Mouse (Mus musculus) heart, embryonic 10.5 days (tissue): ENCODE data around the gene Srsf11. TPM values are rescaled to one million over a fixed set of nuclear protein-coding genes. Genes with fewer than 3 reads are reported as not detected.

Experiments
- DNase-seq: peaks from one replicate; pipeline ENCODE4 v3.0.0-alpha.2; 2017; ENCODE audit warnings: low spot score
- H3K27ac ChIP-seq: fragments of 300-500 bp; sonication (generic); 2 replicates; pipeline ENCODE4 v1.5.1; 2016; ENCODE audit warnings: mild to moderate bottlenecking
- H3K27me3 ChIP-seq: fragments of 300-500 bp; sonication (generic); 2 replicates; pipeline ENCODE4 v1.6.1; 2016; ENCODE audit warnings: mild to moderate bottlenecking; ENCODE audit not compliant: poor library complexity, insufficient read depth, severe bottlenecking
- H3K36me3 ChIP-seq: fragments of 300-500 bp; sonication (generic); 2 replicates; pipeline ENCODE4 v1.6.1; 2016; ENCODE audit warnings: mild to moderate bottlenecking, moderate library complexity
- H3K4me1 ChIP-seq: fragments of 300-500 bp; sonication (generic); 2 replicates; pipeline ENCODE4 v1.6.1; 2016; ENCODE audit warnings: mild to moderate bottlenecking
- H3K4me3 ChIP-seq: fragments of 300-500 bp; sonication (generic); 2 replicates; pipeline ENCODE4 v1.5.1; 2016; ENCODE audit warnings: mild to moderate bottlenecking, moderate library complexity
- H3K9me3 ChIP-seq: fragments of 300-500 bp; sonication (generic); 2 replicates; pipeline ENCODE4 v1.6.1; 2016; ENCODE audit warnings: mild to moderate bottlenecking, moderate library complexity
- WGBS: fragments of 180-500 bp; shearing (Covaris S2); methylation state at CpG from one replicate; pipeline ENCODE4 v1.1.7; 2016; 5-methylcytosine and 5-hydroxymethylcytosine counted together
- polyA plus RNA-seq: library from polyadenylated mRNA; unstranded; fragments of >200 nt; fragmentation: Nextera tagmentation; extraction: Ambion mirVana; gene quantifications from 2 replicates; pipeline ENCODE4 v1.2.1, GENCODE M21; 2016

Srsf11 gene
- polyA plus RNA-seq = 182 and 222 TPM in 2 replicates

DNA sequence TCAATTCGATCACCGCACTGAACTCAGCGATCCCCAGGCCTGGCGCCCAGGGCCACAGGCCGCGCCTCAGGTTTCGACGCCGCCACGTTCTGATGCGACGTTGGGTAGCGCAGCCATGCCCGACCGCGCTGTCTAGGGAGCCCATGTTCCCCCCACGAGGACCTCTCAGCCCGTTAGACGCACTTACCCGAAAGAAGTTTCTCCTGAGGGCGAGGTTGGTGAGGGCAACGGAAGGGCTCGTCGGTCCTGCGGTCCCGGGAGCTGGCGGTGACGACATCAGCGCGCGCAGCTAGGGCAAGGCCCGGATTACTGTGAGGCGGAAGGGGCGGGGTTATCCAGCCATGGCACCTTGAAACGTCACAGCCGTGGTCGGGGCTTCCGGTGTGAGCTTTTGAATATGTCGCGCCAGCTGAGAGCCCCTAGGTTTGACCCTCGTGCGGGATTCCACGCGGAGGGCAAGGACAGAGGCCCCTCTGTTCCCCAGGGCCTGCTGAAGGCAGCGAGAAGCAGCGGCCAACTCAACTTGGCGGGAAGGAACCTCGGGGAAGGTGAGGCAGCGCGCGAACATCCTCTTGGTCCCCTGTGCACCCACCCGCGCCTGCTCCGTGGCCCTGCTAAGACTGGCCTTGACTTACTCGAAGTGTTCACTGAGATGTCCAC is at the start of gene Srsf11, which contains the start of gene Lrrc40:
Gene Srsf11 (minus strand): TSS at position 311 of the 660 bp plus-strand sequence.
Gene Lrrc40 (plus strand): TSS at position 334 of the 660 bp plus-strand sequence.
- Histone ChIP-seq H3K9me3 (no peaks in the 10 kb centered on the region), H3K4me1 (peaks cover 19% of the 10 kb centered on the region; the same call in 1 of the 2 replicates), H3K36me3 (peaks cover 3% of the 10 kb centered on the region; the same call in 1 of the 2 replicates), H3K4me3 (peak within 1 kb of the TSS; percentile 96), H3K27ac (peak within 1 kb of the TSS; percentile 98), H3K27me3 (no peaks in the 10 kb centered on the region)
- under 1% methylated on average over 55 of the region's 55 CpGs for WGBS
- DNase-seq = peak; percentile 96

DNA sequence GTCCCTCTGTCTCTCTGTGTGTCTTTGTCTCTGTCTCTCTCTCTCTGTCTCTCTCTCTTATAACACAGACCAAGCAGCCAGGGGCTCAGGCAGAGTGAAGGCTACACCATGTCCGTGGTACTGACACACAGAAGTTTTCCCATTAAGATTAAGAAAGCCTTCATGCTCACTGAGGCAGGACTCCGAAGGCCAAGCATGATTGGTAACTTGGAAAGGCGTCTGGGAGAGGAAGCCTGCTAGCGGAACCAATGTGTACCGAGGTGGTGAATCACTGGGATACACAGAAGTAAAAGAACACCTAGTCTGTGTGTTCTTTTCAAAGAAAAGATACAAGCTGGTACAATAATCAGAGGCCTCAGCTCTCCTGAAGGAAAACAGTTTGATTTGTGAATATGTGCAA is 41.4 kb upstream of the Srsf11 start:
- no peak overlapping the region for H3K27ac ChIP-seq
- no peaks in the 10 kb centered on the region for H3K27me3 ChIP-seq
- H3K4me3 ChIP-seq = no peak overlapping the region
- no peaks in the 10 kb centered on the region for H3K4me1 ChIP-seq
- H3K36me3 ChIP-seq = no peaks in the 10 kb centered on the region
- no peaks in the 10 kb centered on the region for H3K9me3 ChIP-seq
- DNase-seq = no peak
- 72% methylated on average over 5 of the region's 5 CpGs for WGBS

DNA sequence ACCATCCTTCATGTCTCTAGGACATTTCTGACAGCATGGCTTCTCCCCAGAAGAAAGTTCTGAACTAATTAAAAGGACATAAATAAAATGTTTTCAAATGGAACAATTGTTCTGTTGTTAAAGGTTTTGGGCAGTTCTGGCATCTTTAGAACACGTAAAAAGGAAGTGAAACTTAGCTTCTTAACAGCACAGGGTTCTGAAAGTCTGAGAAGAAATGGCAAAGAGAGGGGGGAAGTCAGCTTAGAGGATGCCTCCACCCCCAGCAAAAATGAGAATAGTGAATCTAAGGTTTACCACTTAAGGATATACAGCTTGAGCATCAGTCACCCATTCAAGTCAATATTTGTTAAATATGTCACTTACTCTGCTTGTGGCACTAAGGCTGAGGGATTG is 40.9 kb upstream of the Srsf11 start:
- H3K4me1 ChIP-seq = no peaks in the 10 kb centered on the region
- DNase-seq = no peak
- WGBS = 45% methylated on average over 1 of the region's 1 CpGs
- H3K9me3 ChIP-seq = no peaks in the 10 kb centered on the region
- H3K27me3 ChIP-seq = no peaks in the 10 kb centered on the region
- H3K36me3 ChIP-seq = no peaks in the 10 kb centered on the region
- H3K4me3 ChIP-seq = no peak overlapping the region
- H3K27ac ChIP-seq = no peak overlapping the region

DNA sequence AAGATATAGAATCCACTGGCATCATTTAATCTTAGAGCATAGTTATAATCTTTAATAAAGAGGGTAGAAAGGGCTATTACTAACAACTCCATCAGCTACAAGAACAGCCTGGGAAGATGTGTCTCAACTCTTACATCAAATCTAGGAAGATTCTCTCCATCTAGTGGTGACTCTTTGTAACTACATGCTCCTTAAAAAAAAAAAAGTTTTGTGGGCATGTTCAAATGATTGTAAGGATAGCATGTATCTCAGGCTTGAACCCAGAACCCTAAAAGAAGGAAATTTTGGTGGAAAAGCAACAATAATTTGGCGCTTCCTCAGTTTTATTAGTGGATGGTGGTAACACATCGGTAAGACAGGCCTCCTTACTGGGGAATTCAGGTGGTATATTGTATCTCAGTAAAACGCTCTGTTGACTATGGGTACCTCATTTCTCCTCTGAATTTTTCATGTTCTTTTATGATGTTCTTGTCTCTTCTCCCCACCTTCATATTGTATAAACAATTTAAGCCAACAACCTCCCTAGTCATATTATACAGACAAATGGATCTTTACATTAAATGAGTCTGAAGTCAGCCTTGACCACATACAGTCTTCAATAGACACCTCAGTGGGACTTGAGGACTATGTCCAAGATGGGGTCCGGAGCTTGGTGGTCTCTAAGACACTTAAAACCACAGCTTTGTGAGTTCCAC is 40.4 kb upstream of the Srsf11 start:
- H3K27me3 ChIP-seq = no peaks in the 10 kb centered on the region
- H3K27ac ChIP-seq = no peak overlapping the region
- 40% methylated on average over 4 of the region's 4 CpGs for WGBS
- H3K4me1 ChIP-seq = no peaks in the 10 kb centered on the region
- H3K4me3 ChIP-seq = no peak overlapping the region
- no peak for DNase-seq
- no peaks in the 10 kb centered on the region for H3K36me3 ChIP-seq
- no peaks in the 10 kb centered on the region for H3K9me3 ChIP-seq

DNA sequence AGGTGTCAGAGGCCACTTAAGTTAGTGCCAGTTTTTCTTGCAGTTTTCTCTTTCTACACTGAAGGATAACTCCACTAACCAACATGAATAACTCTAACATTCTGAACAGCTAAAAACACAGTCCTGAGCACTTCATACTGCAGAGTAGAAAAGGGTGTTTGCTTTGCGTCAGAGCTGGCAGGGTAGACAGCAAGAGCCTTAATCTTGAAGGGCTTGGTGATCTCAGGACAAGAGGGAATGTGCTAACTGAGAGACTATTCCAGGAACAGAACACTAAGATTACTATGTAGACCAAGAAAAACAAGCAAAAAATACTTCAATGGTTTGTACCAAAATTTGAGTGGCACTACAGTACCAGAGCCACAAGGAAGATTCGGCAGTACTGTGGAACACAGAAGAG is 38.6 kb upstream of the Srsf11 start:
- Histone ChIP-seq H3K27ac (no peak overlapping the region), H3K4me3 (no peak overlapping the region), H3K27me3 (no peaks in the 10 kb centered on the region), H3K36me3 (no peaks in the 10 kb centered on the region), H3K4me1 (no peaks in the 10 kb centered on the region), H3K9me3 (no peaks in the 10 kb centered on the region)
- 70% methylated on average over 2 of the region's 2 CpGs for WGBS
- DNase-seq = no peak

DNA sequence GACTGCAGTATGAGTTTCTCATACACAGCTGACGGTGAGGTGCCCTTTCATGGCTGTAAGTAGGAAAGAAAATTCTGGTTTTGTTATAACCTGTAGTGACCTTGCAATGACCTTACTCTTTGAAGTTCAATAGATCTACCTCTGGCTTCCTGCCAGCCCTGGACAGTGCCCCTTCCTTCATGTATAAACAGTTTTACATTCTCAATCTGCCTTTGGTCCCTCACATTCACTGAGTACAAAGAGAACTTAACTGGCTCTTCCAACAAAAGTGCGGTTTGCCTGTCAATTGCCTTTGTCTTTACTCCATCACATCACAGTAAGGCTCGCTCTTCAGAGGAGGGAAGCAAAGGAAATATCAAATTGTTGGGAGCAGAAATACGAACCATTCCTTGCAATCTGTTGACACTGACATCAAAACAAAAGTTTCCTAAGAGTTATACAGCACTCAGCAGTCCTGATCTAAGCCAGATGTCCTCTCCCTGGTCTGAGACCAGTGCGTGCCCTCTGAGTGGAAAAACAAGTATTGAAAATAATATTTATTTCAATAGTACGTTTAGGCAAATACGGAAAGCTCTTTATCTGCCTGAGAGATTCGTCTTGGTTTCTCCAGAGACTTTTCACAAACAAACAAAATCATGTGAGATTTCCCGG is 32.3 kb upstream of the Srsf11 start:
- no peak overlapping the region for H3K27ac ChIP-seq
- H3K9me3 ChIP-seq = no peaks in the 10 kb centered on the region
- 74% methylated on average over 9 of the region's 9 CpGs for WGBS
- H3K27me3 ChIP-seq = no peaks in the 10 kb centered on the region
- peaks cover 16% of the 10 kb centered on the region; the same call in 1 of the 2 replicates for H3K36me3 ChIP-seq
- no peaks in the 10 kb centered on the region for H3K4me1 ChIP-seq
- no peak for DNase-seq
- no peak overlapping the region for H3K4me3 ChIP-seq

DNA sequence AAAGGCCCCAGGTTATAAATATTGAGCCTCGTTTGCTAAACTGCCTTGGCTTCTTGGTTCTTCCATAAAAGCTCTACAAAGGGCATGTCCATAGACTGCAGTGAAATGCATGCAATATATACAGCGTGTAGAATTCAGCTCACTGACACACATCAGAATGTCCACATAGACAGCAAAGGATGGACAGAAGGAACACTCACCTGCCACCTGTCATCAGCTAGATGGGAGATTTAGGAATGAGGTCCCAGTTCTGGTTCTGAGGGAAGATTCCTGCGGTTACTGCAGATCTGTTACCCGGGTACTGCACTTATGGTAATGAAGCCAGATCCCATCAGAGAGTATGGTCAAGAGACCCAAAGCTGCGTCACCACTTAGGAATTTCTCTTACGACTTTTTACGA is 31.5 kb upstream of the Srsf11 start:
- Histone ChIP-seq H3K4me3 (no peak overlapping the region), H3K9me3 (no peaks in the 10 kb centered on the region), H3K36me3 (peaks cover 16% of the 10 kb centered on the region; the same call in 1 of the 2 replicates), H3K27ac (no peak overlapping the region), H3K4me1 (no peaks in the 10 kb centered on the region), H3K27me3 (no peaks in the 10 kb centered on the region)
- 86% methylated on average over 7 of the region's 7 CpGs for WGBS
- DNase-seq = no peak

DNA sequence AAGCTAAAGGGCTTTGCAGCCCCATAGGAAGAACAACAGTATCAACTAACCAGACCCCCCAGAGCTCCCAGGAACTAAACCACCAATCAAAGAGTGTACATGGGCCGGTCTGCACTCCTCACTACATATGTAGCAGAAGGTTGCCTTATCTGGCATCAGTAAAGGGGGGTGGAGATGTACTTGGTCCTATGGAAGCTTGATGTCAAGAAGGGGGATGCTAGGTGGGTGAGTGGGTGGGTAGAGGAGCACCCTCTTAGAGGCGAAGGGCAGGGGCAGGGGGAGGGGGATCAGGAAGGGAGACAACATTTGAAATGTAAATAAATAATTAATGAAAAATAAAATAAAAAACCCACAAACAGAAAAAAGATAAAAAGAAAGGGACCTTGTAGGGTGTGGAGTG is 28.8 kb upstream of the Srsf11 start:
- 94% methylated on average over 2 of the region's 2 CpGs for WGBS
- no peaks in the 10 kb centered on the region for H3K4me1 ChIP-seq

DNA sequence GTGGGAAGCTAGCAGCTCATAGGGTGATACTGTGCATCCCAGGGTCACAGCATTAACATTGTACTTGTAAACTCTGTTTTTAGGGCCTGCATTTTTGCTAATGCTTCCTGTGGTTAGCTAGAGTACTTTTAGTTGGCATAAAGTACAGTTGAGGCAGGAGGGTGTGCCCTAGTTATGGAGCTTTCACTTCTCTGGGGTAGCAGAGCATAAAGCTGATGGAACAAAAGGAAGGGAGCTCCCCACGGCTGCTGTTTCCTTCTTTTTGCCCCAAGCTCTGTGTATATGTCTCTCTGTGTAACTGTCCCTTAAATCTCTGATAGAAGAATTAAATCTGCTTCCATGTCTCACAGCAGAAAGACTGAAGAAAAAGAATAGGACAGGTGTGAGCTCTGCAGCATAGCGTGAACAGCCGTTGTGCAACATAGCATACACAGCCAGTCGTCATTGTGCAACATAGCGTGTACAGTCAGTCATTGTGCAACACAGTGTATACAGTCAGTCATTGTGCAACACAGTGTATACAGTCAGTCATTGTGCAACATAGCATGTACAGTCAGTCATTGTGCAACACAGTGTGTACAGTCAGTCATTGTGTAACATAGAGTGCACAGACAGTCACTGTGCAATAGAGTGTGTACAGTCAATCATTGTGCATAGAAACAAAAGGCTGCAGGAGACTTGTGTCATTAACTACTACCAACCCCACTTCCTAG is 25.5 kb upstream of the Srsf11 start:
- DNase-seq = no peak
- Histone ChIP-seq H3K36me3 (peaks cover 41% of the 10 kb centered on the region), H3K27me3 (no peaks in the 10 kb centered on the region), H3K27ac (no peak overlapping the region), H3K9me3 (no peaks in the 10 kb centered on the region), H3K4me1 (no peaks in the 10 kb centered on the region), H3K4me3 (no peak overlapping the region)
- WGBS = 91% methylated on average over 5 of the region's 5 CpGs

More for the DNA sequence above, 28.8 kb upstream of the Srsf11 start:
- H3K27ac ChIP-seq = no peak overlapping the region
- H3K4me3 ChIP-seq = no peak overlapping the region
- DNase-seq = no peak
- H3K36me3 ChIP-seq = peaks cover 23% of the 10 kb centered on the region; the same call in 1 of the 2 replicates
- H3K9me3 ChIP-seq = no peaks in the 10 kb centered on the region
- H3K27me3 ChIP-seq = no peaks in the 10 kb centered on the region

DNA sequence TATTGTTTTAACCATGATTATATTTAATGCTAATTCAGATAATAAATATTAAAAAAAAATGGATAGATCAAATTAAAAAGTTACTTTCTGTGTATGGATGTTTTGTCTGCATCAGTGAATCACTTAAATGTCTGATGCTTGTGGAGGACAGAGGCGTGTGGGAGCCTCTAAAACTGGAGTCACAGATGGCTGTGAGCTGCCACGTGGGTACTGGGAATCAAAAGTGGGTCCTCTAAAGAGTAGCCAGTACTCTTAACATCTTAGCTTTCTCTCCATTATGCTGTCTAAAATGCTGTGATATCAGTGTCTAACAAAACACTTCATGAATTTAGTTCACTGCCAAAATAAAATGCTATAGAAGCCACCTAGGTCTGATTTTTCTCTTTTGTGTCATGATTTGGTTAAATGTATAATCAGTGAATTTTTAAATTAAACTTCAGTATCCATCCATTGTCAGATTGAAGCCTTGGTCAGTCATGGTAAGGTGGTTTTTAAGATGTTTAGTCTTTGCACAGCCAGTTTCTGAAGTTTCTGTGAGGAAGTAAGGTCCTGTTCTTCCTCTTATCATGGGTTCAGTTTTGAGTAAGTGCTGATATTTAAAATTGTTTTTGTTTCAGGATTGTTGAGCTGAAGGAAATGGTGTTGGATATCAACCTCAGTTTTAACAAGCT is 24.3 kb upstream of the Srsf11 start:
- no peaks in the 10 kb centered on the region for H3K9me3 ChIP-seq
- 89% methylated on average over 2 of the region's 2 CpGs for WGBS

DNA sequence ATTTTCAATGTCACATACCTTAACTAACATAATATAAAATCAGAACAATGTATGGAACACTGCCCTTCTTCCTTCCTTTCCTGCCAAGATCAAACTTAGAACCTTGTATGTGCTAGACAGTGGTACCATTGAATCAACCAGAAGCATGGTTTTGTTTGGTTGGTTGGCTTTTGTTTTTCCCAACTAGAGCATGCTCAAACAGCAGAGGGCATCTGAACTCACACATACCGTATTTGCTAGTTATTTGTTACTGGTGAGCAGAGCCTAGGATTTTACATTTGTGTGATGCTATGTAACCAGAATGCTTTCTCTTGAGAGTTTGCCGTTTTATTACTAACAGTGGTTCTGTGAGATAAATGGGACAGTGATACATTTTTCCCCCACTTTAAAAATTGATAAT is 13.1 kb upstream of the Srsf11 start:
- 85% methylated on average over 2 of the region's 2 CpGs for WGBS
- DNase-seq = no peak
- no peak overlapping the region for H3K27ac ChIP-seq
- H3K27me3 ChIP-seq = no peaks in the 10 kb centered on the region
- no peaks in the 10 kb centered on the region for H3K9me3 ChIP-seq
- peaks cover 25% of the 10 kb centered on the region; the same call in 1 of the 2 replicates for H3K36me3 ChIP-seq
- H3K4me3 ChIP-seq = no peak overlapping the region
- H3K4me1 ChIP-seq = no peaks in the 10 kb centered on the region

More for the DNA sequence above, 24.3 kb upstream of the Srsf11 start:
- no peak for DNase-seq
- Histone ChIP-seq H3K27me3 (no peaks in the 10 kb centered on the region), H3K4me1 (no peaks in the 10 kb centered on the region), H3K4me3 (no peak overlapping the region), H3K27ac (no peak overlapping the region), H3K36me3 (peaks cover 47% of the 10 kb centered on the region)

DNA sequence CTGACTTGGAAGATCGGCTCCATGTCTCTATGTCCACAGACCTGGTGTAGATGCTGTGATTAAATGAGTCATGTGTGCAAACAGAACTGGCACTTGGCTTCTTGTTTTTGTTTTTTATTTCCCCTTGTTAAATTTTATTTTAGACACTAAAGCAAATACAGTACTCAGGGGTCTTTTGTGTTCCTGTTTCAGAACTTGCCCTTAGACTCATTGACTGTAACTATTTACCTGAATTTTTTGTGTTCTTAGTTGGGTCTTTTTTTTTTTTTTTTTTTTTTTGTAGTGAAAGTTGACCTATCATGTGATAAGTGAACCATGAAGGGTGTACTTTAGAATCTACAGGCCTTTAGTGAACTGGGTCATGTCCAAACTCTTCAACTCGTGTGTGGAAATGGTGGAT is 4.3 kb upstream of the Srsf11 start:
- DNase-seq = no peak
- WGBS = 94% methylated on average over 2 of the region's 2 CpGs
- H3K27me3 ChIP-seq = no peaks in the 10 kb centered on the region

More for the DNA sequence above, 4.3 kb upstream of the Srsf11 start:
- H3K36me3 ChIP-seq = 0 out of 2 replicates have a peak, but pooled peaks cover 6% of the 10 kb centered on the region
- peaks cover 10% of the 10 kb centered on the region; the same call in 1 of the 2 replicates for H3K4me1 ChIP-seq
- no peaks in the 10 kb centered on the region for H3K9me3 ChIP-seq
- H3K27ac ChIP-seq = no peak overlapping the region
- no peak overlapping the region for H3K4me3 ChIP-seq
